ENCODE assay signal across 17 mouse cellular contexts in genomic region chr6:37030986-37031385, GRCm38 (mm10).
DNase-seq lines count a peak whose midpoint lies in the region; ATAC-seq lines count a peak whose summit lies in the region.
"Had no signal": no experiment of that assay in that cellular context is flagged by ENCODE, and none has a peak within 500 bp of the region (broad histone marks: within the 10 kb centered on the region; RNA-seq: fewer than 3 reads in every experiment).

No protein-coding gene starts in this region.

- 63% methylated on average over 1 of the region's 1 CpGs for WGBS in heart, embryonic 14.5 days
- 74% methylated on average over 1 of the region's 1 CpGs for WGBS in kidney, embryonic 16.5 days
- WGBS in embryonic facial prominence, embryonic 14.5 days: 55% methylated on average over 1 of the region's 1 CpGs
- 71% methylated on average over 1 of the region's 1 CpGs for WGBS in limb, embryonic 15.5 days

- no peaks in the 10 kb centered on the region for H3K4me1 ChIP-seq in heart, embryonic 14.5 days (ENCODE audit: control insufficient read depth in 2 of 2, insufficient read depth in 2 of 2, low read length in 2 of 2)
- H3K4me1 ChIP-seq in kidney, embryonic 16.5 days (ENCODE audit: insufficient read depth, low read length): peaks cover 18% of the 10 kb centered on the region
- peaks cover 11% of the 10 kb centered on the region; the same call in 1 of the 2 replicates for H3K4me1 ChIP-seq in embryonic facial prominence, embryonic 14.5 days (ENCODE audit: control insufficient read depth, insufficient read depth, low read length)
- H3K4me1 ChIP-seq in limb, embryonic 15.5 days: peaks cover 4% of the 10 kb centered on the region; the same call in 1 of the 2 replicates

- H3K4me2 ChIP-seq in heart, embryonic 14.5 days (ENCODE audit: low read length): no peak overlapping the region
- no peak overlapping the region for H3K4me2 ChIP-seq in kidney, embryonic 16.5 days (replicated peaks; ENCODE audit: low read depth, low read length)
- H3K4me2 ChIP-seq in embryonic facial prominence, embryonic 14.5 days (ENCODE audit: low read depth, low read length): no peak overlapping the region
- H3K4me2 ChIP-seq in limb, embryonic 15.5 days: no peak overlapping the region

- no peak overlapping the region for H3K9ac ChIP-seq in heart, embryonic 14.5 days (ENCODE audit: low read length)
- H3K9ac ChIP-seq in kidney, embryonic 16.5 days (replicated peaks; ENCODE audit: low read length): no peak overlapping the region
- no peak overlapping the region for H3K9ac ChIP-seq in embryonic facial prominence, embryonic 14.5 days (ENCODE audit: low read depth, low read length)
- no peak overlapping the region for H3K9ac ChIP-seq in limb, embryonic 15.5 days
- H3K9ac ChIP-seq: forebrain, postnatal 0 days had no signal

- H3K4me3 ChIP-seq in heart, embryonic 14.5 days (ENCODE audit: control insufficient read depth in 1 of 2, insufficient read depth in 1 of 2, low read depth in 1 of 2, low read length in 2 of 2): no peak overlapping the region
- H3K4me3 ChIP-seq in kidney, embryonic 16.5 days (ENCODE audit: low read length): no peak overlapping the region
- no peak overlapping the region for H3K4me3 ChIP-seq in embryonic facial prominence, embryonic 14.5 days (ENCODE audit: low read depth, low read length)
- H3K4me3 ChIP-seq in limb, embryonic 15.5 days: no peak overlapping the region

- no peaks in the 10 kb centered on the region for H3K36me3 ChIP-seq in heart, embryonic 14.5 days (ENCODE audit: control insufficient read depth, insufficient read depth, low read length)
- no peaks in the 10 kb centered on the region for H3K36me3 ChIP-seq in kidney, embryonic 16.5 days (ENCODE audit: insufficient read depth, low read length)
- H3K36me3 ChIP-seq in embryonic facial prominence, embryonic 14.5 days (ENCODE audit: control insufficient read depth, insufficient read depth, low read length): no peaks in the 10 kb centered on the region
- no peaks in the 10 kb centered on the region for H3K36me3 ChIP-seq in limb, embryonic 15.5 days

- no peak for DNase-seq in heart, adult 8-10 months (ENCODE audit: low spot score)
- DNase-seq in kidney, postnatal 4 days: no peak
- peak; percentile 91 for DNase-seq in embryonic facial prominence, embryonic 14.5 days (ENCODE audit: low spot score)
- no peak for DNase-seq in gastrocnemius, postnatal 4 days (ENCODE audit: low spot score in 2 of 2)
- no peak for DNase-seq in layer of hippocampus, adult 8-10 months (ENCODE audit: low spot score in 2 of 2)
- DNase-seq: adrenal gland, postnatal 10 days; cerebellum, adult 11-12 months; cerebellum, postnatal 25 days; forebrain, postnatal 0 days; heart, adult 18-20 months; kidney, adult 9 months; midbrain, embryonic 14.5 days; thymus, adult 2 months had no signal

- 0 out of 2 replicates have a peak, but pooled peaks have one; percentile 54 for ATAC-seq in heart, embryonic 14.5 days (ENCODE audit: insufficient number of reproducible peaks, insufficient read depth, low FRiP score, low read depth)
- no peak for ATAC-seq in kidney, embryonic 16.5 days (ENCODE audit: low FRiP score, low TSS enrichment)
- peak; percentile 74 for ATAC-seq in embryonic facial prominence, embryonic 14.5 days (ENCODE audit: low read depth)
- ATAC-seq in limb, embryonic 15.5 days (ENCODE audit: insufficient number of reproducible peaks, low FRiP score, low TSS enrichment, low read depth): peak; percentile 75
- ATAC-seq: forebrain, postnatal 0 days; hindbrain, embryonic 16.5 days had no signal

- H3K27ac ChIP-seq in heart, embryonic 14.5 days (replicated peaks in 1 of 2; ENCODE audit: control insufficient read depth in 1 of 2, insufficient read depth in 1 of 2, low read depth in 2 of 2, low read length in 2 of 2): peak overlapping the region in 1 of 2 experiments; percentile 64; a peak in 2 of 4 replicates
- peak overlapping the region; percentile 54; the same call in 1 of the 2 replicates for H3K27ac ChIP-seq in kidney, embryonic 16.5 days (ENCODE audit: low read length)
- H3K27ac ChIP-seq in embryonic facial prominence, embryonic 14.5 days (replicated peaks; ENCODE audit: low read depth, low read length): peak overlapping the region; percentile 62
- H3K27ac ChIP-seq in limb, embryonic 15.5 days: peak overlapping the region; percentile 57

- H3K27me3 ChIP-seq in heart, embryonic 14.5 days (ENCODE audit: control insufficient read depth, insufficient read depth, low read length): no peaks in the 10 kb centered on the region
- H3K27me3 ChIP-seq in kidney, embryonic 16.5 days (ENCODE audit: insufficient read depth, low read length): no peaks in the 10 kb centered on the region
- H3K27me3 ChIP-seq in embryonic facial prominence, embryonic 14.5 days (replicated peaks; ENCODE audit: control insufficient read depth, insufficient read depth, low read length): no peaks in the 10 kb centered on the region
- no peaks in the 10 kb centered on the region for H3K27me3 ChIP-seq in limb, embryonic 15.5 days

- H3K9me3 ChIP-seq in heart, embryonic 14.5 days (ENCODE audit: control insufficient read depth, low read length): no peaks in the 10 kb centered on the region
- no peaks in the 10 kb centered on the region for H3K9me3 ChIP-seq in kidney, embryonic 16.5 days (ENCODE audit: low read length)
- no peaks in the 10 kb centered on the region for H3K9me3 ChIP-seq in embryonic facial prominence, embryonic 14.5 days (ENCODE audit: control insufficient read depth, low read length)
- H3K9me3 ChIP-seq in limb, embryonic 15.5 days: no peaks in the 10 kb centered on the region
